In the genomic region with DNA sequence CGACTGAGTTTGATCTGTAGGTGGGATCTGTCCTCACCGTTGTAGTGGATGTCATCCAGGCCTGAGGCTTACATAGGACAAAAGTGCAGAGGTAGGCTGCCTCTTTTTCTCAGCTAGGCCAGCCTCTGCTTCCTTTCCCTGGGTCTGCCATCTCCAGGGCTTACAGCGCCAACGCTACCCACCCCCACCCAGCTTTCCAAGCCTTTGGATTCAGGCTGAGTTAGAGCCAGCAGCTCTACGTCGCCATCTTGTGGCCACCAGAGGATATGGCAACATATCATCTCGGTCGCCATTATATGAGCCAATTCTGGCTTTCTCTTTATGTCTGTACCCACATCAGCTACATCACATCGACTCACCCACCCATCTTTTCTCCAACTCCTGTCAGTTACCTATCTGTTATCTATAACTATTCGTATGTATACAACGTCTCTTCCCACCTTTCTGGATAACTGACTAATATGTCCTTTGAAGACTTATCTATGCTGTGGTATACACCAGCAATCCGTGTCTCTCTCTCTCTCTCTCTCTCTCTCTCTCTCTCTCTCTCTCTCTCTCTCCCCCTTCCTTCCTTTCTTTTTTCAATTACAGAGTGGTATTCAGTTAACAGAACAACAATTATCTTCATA, we compare ENCODE assay signal across 8 mouse cellular contexts.
DNase-seq lines count a peak whose midpoint lies in the region; ATAC-seq and TF ChIP-seq lines count a peak whose summit lies in the region.

No protein-coding gene starts in this region.

- no peak for DNase-seq in testis, postnatal 14 days (ENCODE audit: low spot score)
- DNase-seq in c-Kit-positive CD71-positive TER-119-negative erythroid progenitor cells, embryonic 14.5 days (ENCODE audit: low read depth): peak; percentile 20
- DNase-seq in induced T-regulatory cell, adult 2 months (ENCODE audit: low read depth): peak; percentile 74
- peak; percentile 88 for DNase-seq in limb, embryonic 14.5 days (ENCODE audit: low spot score)
- DNase-seq in midbrain, postnatal 0 days (ENCODE audit: low spot score): peak; percentile 92
- peak; percentile 58 for DNase-seq in telencephalon, adult 2 months (ENCODE audit: low read depth, low spot score)

- WGBS in forebrain, embryonic 15.5 days: 9% methylated on average over 12 of the region's 12 CpGs
- 9% methylated on average over 12 of the region's 12 CpGs for whole genome bisulfite sequencing in limb, embryonic 14.5 days
- 6% methylated on average over 12 of the region's 12 CpGs for WGBS in midbrain, postnatal 0 days

- no peaks in the 10 kb centered on the region for H3K27me3 ChIP-seq in testis, adult 2 months (ENCODE audit: control insufficient read depth, insufficient read depth, low read length)
- no peaks in the 10 kb centered on the region for H3K27me3 ChIP-seq in forebrain, embryonic 15.5 days
- no peaks in the 10 kb centered on the region for H3K27me3 ChIP-seq in limb, embryonic 14.5 days (ENCODE audit: control insufficient read depth, insufficient read depth, low read length)
- H3K27me3 ChIP-seq in midbrain, postnatal 0 days (ENCODE audit: insufficient read depth, low read length): no peaks in the 10 kb centered on the region

- TF ChIP-seq POLR2A in testis, adult 2 months (IDR thresholded peaks at IDR 0.05; ENCODE audit: control insufficient read depth, low read depth, low read length): no peak
- TF ChIP-seq POLR2A in limb, embryonic 14.5 days (IDR thresholded peaks at IDR 0.05; ENCODE audit: borderline replicate concordance, extremely low read depth, insufficient read depth, insufficient read length): no peak

- TF ChIP-seq CTCF in testis, adult 2 months (IDR thresholded peaks at IDR 0.05; ENCODE audit: control insufficient read depth, insufficient read depth, insufficient replicate concordance, low read depth, low read length): peak; percentile 97
- TF ChIP-seq CTCF in midbrain, postnatal 0 days (IDR thresholded peaks at IDR 0.05): peak; percentile 98

- H3K4me3 ChIP-seq in testis, adult 2 months (ENCODE audit: control insufficient read depth, low read depth, low read length): no peak overlapping the region
- H3K4me3 ChIP-seq in forebrain, embryonic 15.5 days: no peak overlapping the region
- no peak overlapping the region for H3K4me3 ChIP-seq in limb, embryonic 14.5 days (replicated peaks; ENCODE audit: low read length)
- H3K4me3 ChIP-seq in midbrain, postnatal 0 days (ENCODE audit: low read depth, low read length): no peak overlapping the region

- H3K36me3 ChIP-seq in testis, adult 2 months (ENCODE audit: control insufficient read depth, insufficient read depth, low read length): no peaks in the 10 kb centered on the region
- H3K36me3 ChIP-seq in forebrain, embryonic 15.5 days: no peaks in the 10 kb centered on the region
- no peaks in the 10 kb centered on the region for H3K36me3 ChIP-seq in limb, embryonic 14.5 days (ENCODE audit: control insufficient read depth, insufficient read depth, low read length)
- H3K36me3 ChIP-seq in midbrain, postnatal 0 days (ENCODE audit: insufficient read depth, low read length): no peaks in the 10 kb centered on the region

- H3K9me3 ChIP-seq in forebrain, embryonic 15.5 days: no peaks in the 10 kb centered on the region
- H3K9me3 ChIP-seq in limb, embryonic 14.5 days (ENCODE audit: control insufficient read depth, low read length): no peaks in the 10 kb centered on the region
- H3K9me3 ChIP-seq in midbrain, postnatal 0 days (ENCODE audit: low read length): no peaks in the 10 kb centered on the region

- 0 out of 2 replicates have a peak overlapping the region, but pooled peaks have one; percentile 19 for H3K4me2 ChIP-seq in forebrain, embryonic 15.5 days (replicated peaks)
- peak overlapping the region; percentile 25; the same call in 1 of the 2 replicates for H3K4me2 ChIP-seq in limb, embryonic 14.5 days (replicated peaks; ENCODE audit: low read depth, low read length, severe bottlenecking)
- peak overlapping the region; percentile 6; the same call in 1 of the 2 replicates for H3K4me2 ChIP-seq in midbrain, postnatal 0 days (ENCODE audit: low read depth, low read length, poor library complexity, severe bottlenecking)

- ATAC-seq in forebrain, embryonic 15.5 days (replicated peaks): peak; percentile 78
- peak; percentile 66; the same call in 1 of the 2 replicates for ATAC-seq in limb, embryonic 14.5 days (ENCODE audit: low FRiP score, low read depth)
- peak; percentile 79 for ATAC-seq in midbrain, postnatal 0 days (ENCODE audit: low FRiP score)

- H3K9ac ChIP-seq in forebrain, embryonic 15.5 days (replicated peaks): 0 out of 2 replicates have a peak overlapping the region, but pooled peaks have one; percentile 26
- no peak overlapping the region for H3K9ac ChIP-seq in limb, embryonic 14.5 days (ENCODE audit: low read depth, low read length, severe bottlenecking)
- H3K9ac ChIP-seq in midbrain, postnatal 0 days (replicated peaks; ENCODE audit: low read length, poor library complexity, severe bottlenecking): no peak overlapping the region

- H3K27ac ChIP-seq in testis, adult 2 months (ENCODE audit: control insufficient read depth, insufficient read depth, low read depth, low read length): no peak overlapping the region
- H3K27ac ChIP-seq in forebrain, embryonic 15.5 days (replicated peaks): peak overlapping the region; percentile 24; the same call in 1 of the 2 replicates
- no peak overlapping the region for H3K27ac ChIP-seq in limb, embryonic 14.5 days (replicated peaks; ENCODE audit: low read depth, low read length)
- H3K27ac ChIP-seq in midbrain, postnatal 0 days (ENCODE audit: low read depth, low read length): peak overlapping the region; percentile 38; the same call in 1 of the 2 replicates

- H3K4me1 ChIP-seq in testis, adult 2 months (ENCODE audit: control insufficient read depth, insufficient read depth, low read length): peaks cover 5% of the 10 kb centered on the region
- H3K4me1 ChIP-seq in forebrain, embryonic 15.5 days: peaks cover 12% of the 10 kb centered on the region
- H3K4me1 ChIP-seq in limb, embryonic 14.5 days (ENCODE audit: control insufficient read depth, insufficient read depth, low read length): no peaks in the 10 kb centered on the region
- peaks cover 3% of the 10 kb centered on the region; the same call in 1 of the 2 replicates for H3K4me1 ChIP-seq in midbrain, postnatal 0 days (ENCODE audit: insufficient read depth, low read length)

Comparison
In these comparisons a context has a peak if more than half of its experiments do, and no peak if none do; other contexts are left out.
1. H3K27ac ChIP-seq: peak in forebrain, embryonic 15.5 days (single experiment) and midbrain, postnatal 0 days (single experiment); none in testis, adult 2 months (single experiment) and limb, embryonic 14.5 days (single experiment).
2. Peak in every context shown above with its lines, with median percentiles within 50 percentile points of each other: ATAC-seq and H3K4me2 ChIP-seq.